Mouse (Mus musculus) intestine, embryonic 14.5 days (tissue): Measurements from ENCODE around the gene Hcrt. TPM values are rescaled to one million over a fixed set of nuclear protein-coding genes. Genes with fewer than 3 reads are reported as not detected.
A peak's percentile ranks its signal among the peaks of the same experiment; 100 is the strongest.

ENCODE experiments used
- ATAC-seq: fragments of 200-750 bp; cut with Nextera tagmentation; replicated peaks from 2 replicates; pipeline ENCODE4 v1.8.0; 2017; ENCODE audit warnings: low read depth, moderate number of reproducible peaks, moderate TSS enrichment, moderate library complexity; ENCODE audit not compliant: low FRiP score, low TSS enrichment
- DNase-seq: peaks from one replicate; pipeline ENCODE4 v3.0.0-alpha.2; 2018; ENCODE audit warnings: low spot score
- H3K27ac ChIP-seq: fragments of 300-500 bp; sonication (generic); 2 replicates; pipeline ENCODE4 v1.5.1; 2014; ENCODE audit warnings: low read depth, mild to moderate bottlenecking, control low read depth
- H3K27me3 ChIP-seq: fragments of 300-500 bp; sonication (generic); replicated peaks from 2 replicates; pipeline ENCODE4 v1.6.1; 2014; ENCODE audit warnings: low read length, control low read depth; ENCODE audit not compliant: control insufficient read depth, insufficient read depth
- H3K36me3 ChIP-seq: fragments of 300-500 bp; sonication (generic); 2 replicates; pipeline ENCODE4 v1.6.1; 2014; ENCODE audit warnings: low read length, control low read depth; ENCODE audit not compliant: control insufficient read depth, insufficient read depth
- H3K4me1 ChIP-seq: fragments of 300-500 bp; sonication (generic); replicated peaks from 2 replicates; pipeline ENCODE4 v1.6.1; 2014; ENCODE audit warnings: low read length, control low read depth, mixed read lengths; ENCODE audit not compliant: control insufficient read depth, insufficient read depth
- H3K4me2 ChIP-seq: fragments of 300-500 bp; sonication (generic); 2 replicates; pipeline ENCODE4 v1.6.1; 2014; ENCODE audit warnings: low read length
- H3K4me3 ChIP-seq: fragments of 300-500 bp; sonication (generic); 2 replicates; pipeline ENCODE4 v1.5.1; 2014; ENCODE audit warnings: low read depth, low read length, control low read depth, mixed read lengths
- H3K9ac ChIP-seq: fragments of 300-500 bp; sonication (generic); 2 replicates; pipeline ENCODE4 v1.6.1; 2014; ENCODE audit warnings: mild to moderate bottlenecking, low read length
- H3K9me3 ChIP-seq: fragments of 300-500 bp; sonication (generic); 2 replicates; pipeline ENCODE4 v1.6.1; 2016; ENCODE audit warnings: low read length, control low read depth; ENCODE audit not compliant: control insufficient read depth
- WGBS: fragments of 180-500 bp; shearing (Covaris S2); extraction: QIAGEN DNeasy Blood & Tissue Kit; methylation state at CpG from one replicate; pipeline ENCODE4 v1.1.7; 2014; 5-methylcytosine and 5-hydroxymethylcytosine counted together
- polyA plus RNA-seq: library from polyadenylated mRNA; unstranded; fragments of >200 nt; fragmentation: Nextera tagmentation; extraction: Ambion mirVana; gene quantifications from 2 replicates; pipeline ENCODE4 v1.2.1, GENCODE M21; 2014

Gene Hcrt
- not detected in 2 replicates for polyA plus RNA-seq

- no peak for DNase-seq
- Histone ChIP-seq H3K4me2 (peak within 1 kb of the TSS; percentile 58), H3K9me3 (no peaks in the 10 kb centered on the region), H3K27me3 (peaks cover 40% of the 10 kb centered on the region), H3K36me3 (no peaks in the 10 kb centered on the region), H3K9ac (peak within 1 kb of the TSS; percentile 25), H3K4me1 (peaks cover 10% of the 10 kb centered on the region), H3K4me3 (peak within 1 kb of the TSS; percentile 35), H3K27ac (no peak within 1 kb of the TSS)
- WGBS: 85% methylated on average over 7 of the region's 7 CpGs
- no peak for ATAC-seq
Measured at GRCm38 (mm10) chr11:100762831-100763230, at the start of gene Hcrt. TSS of gene Hcrt (minus strand) at chr11:100762931.

GRCm38 (mm10) chr11:100811132-100811531 lies 48.4 kb upstream of the Hcrt start:
- H3K27me3 ChIP-seq: no peaks in the 10 kb centered on the region
- ATAC-seq (no peak), DNase-seq (no peak)
- H3K9me3 ChIP-seq: no peaks in the 10 kb centered on the region
- peaks cover 5% of the 10 kb centered on the region; the same call in 1 of the 2 replicates for H3K36me3 ChIP-seq
- H3K27ac ChIP-seq: no peak overlapping the region
- no peak overlapping the region for H3K4me3 ChIP-seq
- 97% methylated on average over 2 of the region's 2 CpGs for WGBS
- no peak overlapping the region for H3K4me2 ChIP-seq
- no peaks in the 10 kb centered on the region; the same call in 1 of the 2 replicates for H3K4me1 ChIP-seq
- H3K9ac ChIP-seq: no peak overlapping the region

GRCm38 (mm10) chr11:100810516-100810915 lies 47.8 kb upstream of the Hcrt start:
- H3K9ac ChIP-seq: no peak overlapping the region
- H3K4me3 ChIP-seq: no peak overlapping the region
- no peaks in the 10 kb centered on the region for H3K27me3 ChIP-seq
- H3K4me2 ChIP-seq: no peak overlapping the region
- H3K9me3 ChIP-seq: no peaks in the 10 kb centered on the region
- no peak overlapping the region for H3K27ac ChIP-seq
- H3K36me3 ChIP-seq: peaks cover 8% of the 10 kb centered on the region; the same call in 1 of the 2 replicates
- H3K4me1 ChIP-seq: no peaks in the 10 kb centered on the region; the same call in 1 of the 2 replicates
- no peak for DNase-seq
- WGBS: 83% methylated on average over 9 of the region's 9 CpGs
- no peak for ATAC-seq

GRCm38 (mm10) chr11:100806380-100807305 lies 43.9 kb upstream of the Hcrt start:
- ATAC-seq: no peak
- no peaks in the 10 kb centered on the region for H3K4me1 ChIP-seq
- no peak overlapping the region for H3K4me3 ChIP-seq
- H3K9me3 ChIP-seq: no peaks in the 10 kb centered on the region
- DNase-seq: no peak
- no peaks in the 10 kb centered on the region for H3K27me3 ChIP-seq
- no peak overlapping the region for H3K9ac ChIP-seq
- peaks cover 37% of the 10 kb centered on the region for H3K36me3 ChIP-seq
- WGBS: 76% methylated on average over 20 of the region's 20 CpGs
- no peak overlapping the region for H3K4me2 ChIP-seq
- H3K27ac ChIP-seq: no peak overlapping the region

- DNase-seq: no peak
Measured at GRCm38 (mm10) chr11:100805535-100805934, 42.8 kb upstream of the Hcrt start.

GRCm38 (mm10) chr11:100804409-100804808 lies 41.7 kb upstream of the Hcrt start:
- Histone ChIP-seq H3K27ac (no peak overlapping the region), H3K9ac (no peak overlapping the region), H3K4me3 (no peak overlapping the region), H3K4me2 (no peak overlapping the region), H3K36me3 (peaks cover 45% of the 10 kb centered on the region), H3K27me3 (no peaks in the 10 kb centered on the region), H3K4me1 (no peaks in the 10 kb centered on the region), H3K9me3 (no peaks in the 10 kb centered on the region)
- ATAC-seq: no peak
- 95% methylated on average over 10 of the region's 10 CpGs for WGBS
- no peak for DNase-seq

More at GRCm38 (mm10) chr11:100805535-100805934, 42.8 kb upstream of the Hcrt start:
- no peak overlapping the region for H3K27ac ChIP-seq
- ATAC-seq: no peak
- 73% methylated on average over 7 of the region's 7 CpGs for WGBS
- no peak overlapping the region for H3K4me3 ChIP-seq
- no peaks in the 10 kb centered on the region for H3K27me3 ChIP-seq
- no peaks in the 10 kb centered on the region for H3K4me1 ChIP-seq
- H3K9me3 ChIP-seq: no peaks in the 10 kb centered on the region
- no peak overlapping the region for H3K9ac ChIP-seq
- H3K36me3 ChIP-seq: peaks cover 44% of the 10 kb centered on the region
- no peak overlapping the region for H3K4me2 ChIP-seq

- Histone ChIP-seq H3K27me3 (no peaks in the 10 kb centered on the region), H3K9ac (no peak overlapping the region), H3K4me2 (no peak overlapping the region), H3K36me3 (peaks cover 60% of the 10 kb centered on the region), H3K4me3 (no peak overlapping the region), H3K4me1 (no peaks in the 10 kb centered on the region), H3K27ac (no peak overlapping the region), H3K9me3 (no peaks in the 10 kb centered on the region)
- ATAC-seq: no peak
- DNase-seq: no peak
- 58% methylated on average over 5 of the region's 5 CpGs for WGBS
Measured at GRCm38 (mm10) chr11:100799426-100799825, 36.7 kb upstream of the Hcrt start.

GRCm38 (mm10) chr11:100796585-100796984 lies 33.9 kb upstream of the Hcrt start:
- ATAC-seq (no peak), DNase-seq (no peak)
- H3K4me3 ChIP-seq: no peak overlapping the region
- WGBS: 70% methylated on average over 8 of the region's 8 CpGs
- H3K9ac ChIP-seq: no peak overlapping the region
- no peak overlapping the region for H3K27ac ChIP-seq
- peaks cover 45% of the 10 kb centered on the region for H3K36me3 ChIP-seq
- H3K9me3 ChIP-seq: no peaks in the 10 kb centered on the region
- H3K4me2 ChIP-seq: no peak overlapping the region
- H3K4me1 ChIP-seq: no peaks in the 10 kb centered on the region
- no peaks in the 10 kb centered on the region for H3K27me3 ChIP-seq
